Mouse (Mus musculus) CH12F3 (cell line): ENCODE data around the gene Rasgrp2.

Experiments
- in situ Hi-C: fragments of 300-500 bp; cut with MboI; formaldehyde crosslinking; loops from 2 replicates; pipeline ENCODE4 v1.14.3; 2020; ENCODE audit warnings: low sequenced_read_pairs

Gene Rasgrp2

DNA sequence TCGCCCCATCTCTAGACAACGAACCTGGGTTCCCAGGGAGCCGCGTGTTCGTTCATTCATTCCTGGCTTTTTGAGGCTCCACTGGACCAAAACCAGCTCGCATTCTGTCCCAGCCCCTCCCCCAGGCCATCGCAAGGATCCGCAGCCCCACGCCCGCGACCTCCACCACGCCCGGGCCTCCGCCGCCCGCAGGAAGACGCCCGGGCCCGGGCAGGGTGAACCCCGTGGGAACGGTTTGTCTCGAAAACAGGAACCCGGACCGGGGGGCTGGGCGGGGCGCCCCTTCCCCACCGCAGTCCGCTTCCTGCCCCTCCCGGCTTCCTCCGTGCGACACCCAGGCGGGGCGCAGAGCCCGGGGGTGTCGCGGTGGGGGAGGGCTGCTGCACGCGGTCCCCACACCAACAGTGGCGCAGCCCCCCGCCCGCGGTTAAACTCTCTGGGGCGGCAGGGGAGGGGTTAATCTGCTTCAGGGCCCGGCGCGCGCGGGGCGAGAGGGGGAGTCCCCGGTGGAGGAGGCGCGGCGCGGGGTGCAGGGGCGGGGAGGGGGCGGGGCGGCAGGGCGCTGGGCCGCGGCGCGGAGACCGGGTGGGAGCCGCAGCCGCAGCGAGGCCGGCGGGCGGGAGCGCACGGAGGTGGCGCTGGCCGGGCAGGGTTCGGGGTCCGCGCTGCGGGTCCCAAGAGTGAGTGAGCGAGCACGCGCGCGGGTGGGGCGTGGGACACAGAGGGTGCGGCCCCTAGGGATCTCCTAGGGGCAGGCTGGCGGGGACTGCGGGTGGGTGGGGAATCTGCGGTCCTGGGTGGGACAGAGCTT lies at the start of gene Rasgrp2:
Gene Rasgrp2, plus strand, starts transcription at position 56 of the 811 bp plus-strand sequence.
- in situ Hi-C loops = no loop called here

DNA sequence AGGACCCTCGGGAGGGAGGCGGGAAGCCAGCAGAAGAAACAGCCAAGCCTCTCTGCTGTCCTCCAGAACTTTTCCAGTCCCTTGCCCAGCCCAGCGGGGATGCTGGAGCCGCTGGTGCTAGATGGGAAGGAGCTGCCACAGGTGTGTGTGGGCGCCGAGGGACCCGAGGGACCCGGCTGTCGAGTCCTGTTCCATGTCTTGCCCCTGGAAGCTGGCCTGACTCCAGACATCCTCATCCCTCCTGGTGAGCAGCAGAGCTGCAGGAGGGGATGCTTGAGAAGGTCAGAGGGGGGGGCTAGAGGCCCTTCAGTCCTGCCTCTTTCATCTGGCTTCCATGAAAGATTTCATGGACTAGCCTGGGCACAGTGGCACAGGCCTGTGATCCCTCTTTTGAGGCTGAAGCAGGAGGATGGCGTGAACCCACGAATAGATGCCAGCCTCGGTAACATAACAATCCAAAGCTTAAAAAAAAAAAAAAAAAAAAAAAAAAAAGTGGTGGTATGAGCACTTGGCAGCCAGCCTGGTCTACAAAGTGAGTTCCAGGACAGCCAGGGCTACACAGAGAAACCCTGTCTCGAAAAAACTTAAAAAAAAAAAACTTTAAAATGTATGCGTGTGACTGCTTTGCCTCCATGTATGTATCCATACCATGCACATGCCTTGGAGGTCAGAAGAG lies 47.6 kb upstream of the Rasgrp2 start:
- in situ Hi-C loops = no loop called here

DNA sequence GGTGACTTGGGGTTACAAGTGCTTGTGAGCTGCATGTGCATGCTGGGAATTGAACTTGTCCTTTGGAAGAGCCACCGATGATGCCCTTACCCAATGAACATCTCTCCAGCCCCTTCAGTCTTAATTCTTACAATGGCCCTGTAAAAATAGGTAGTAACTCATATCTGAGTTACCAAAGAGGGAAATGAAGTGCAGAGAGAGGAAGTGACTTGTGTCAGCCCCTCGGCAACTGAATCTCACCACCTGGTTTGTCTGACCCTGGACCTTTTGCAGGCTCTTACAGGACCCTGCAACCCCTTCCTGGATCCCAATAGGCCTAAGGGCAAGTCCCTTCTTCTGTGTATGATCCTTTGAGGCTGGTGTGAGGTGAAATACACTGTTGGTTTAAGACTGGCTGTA lies 47.0 kb upstream of the Rasgrp2 start:
- in situ Hi-C loops = no loop called here

DNA sequence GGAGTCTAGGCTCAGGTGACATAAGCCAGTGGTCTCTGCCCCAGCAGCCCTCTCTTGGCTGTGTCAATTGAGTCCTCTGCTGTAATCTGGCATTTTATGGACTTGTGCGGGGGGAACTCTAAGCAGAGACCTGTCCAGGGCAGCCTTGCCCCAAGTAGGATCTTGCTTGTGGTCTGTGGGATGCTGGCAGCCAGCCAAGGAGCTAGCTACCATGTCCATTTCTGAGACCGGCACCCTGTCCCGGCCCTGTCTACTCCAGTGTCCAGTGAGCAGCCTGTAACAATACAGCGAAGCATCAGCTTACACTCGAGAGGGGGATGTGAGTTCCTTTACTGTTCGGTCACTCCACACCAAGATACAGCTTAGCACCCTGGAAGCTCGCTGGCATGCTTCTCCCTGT lies 45.1 kb upstream of the Rasgrp2 start:
- in situ Hi-C loops = no loop called here

DNA sequence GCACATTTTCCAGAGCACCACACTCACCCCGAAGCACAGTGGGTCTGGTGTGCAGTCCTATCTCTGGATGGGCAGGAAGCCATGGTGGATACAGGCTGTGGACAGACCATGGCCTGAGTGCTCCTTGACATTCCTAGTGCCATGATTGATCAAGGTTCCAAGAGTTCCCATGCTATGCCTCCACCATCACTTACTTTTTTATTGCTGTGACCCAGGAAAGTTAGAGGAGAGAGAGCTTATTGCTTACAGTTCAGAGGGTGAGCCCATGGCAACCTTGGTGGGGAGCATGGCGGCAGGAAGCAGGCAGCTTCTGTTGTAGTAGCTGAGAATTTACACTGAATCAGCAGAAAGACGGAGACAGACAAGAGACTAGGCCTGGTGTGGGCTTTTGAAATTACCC lies 37.8 kb upstream of the Rasgrp2 start:
- in situ Hi-C loops = no loop called here

DNA sequence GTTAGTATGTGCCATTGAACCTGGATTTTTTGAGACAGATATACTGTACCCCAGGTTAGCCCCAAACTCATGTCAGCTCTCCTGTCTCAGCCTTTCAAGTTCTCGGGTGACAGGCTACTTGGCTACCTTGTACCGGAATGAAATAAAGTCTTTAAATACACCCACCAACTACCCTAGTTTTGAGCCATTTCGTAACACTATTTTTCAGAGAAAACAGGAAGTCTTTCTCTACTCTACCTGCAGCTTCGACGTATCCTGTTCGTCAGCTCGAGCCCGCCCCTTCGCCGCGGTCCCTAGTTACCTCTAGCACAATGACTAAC lies 36.1 kb upstream of the Rasgrp2 start:
- in situ Hi-C loops = no loop called here

DNA sequence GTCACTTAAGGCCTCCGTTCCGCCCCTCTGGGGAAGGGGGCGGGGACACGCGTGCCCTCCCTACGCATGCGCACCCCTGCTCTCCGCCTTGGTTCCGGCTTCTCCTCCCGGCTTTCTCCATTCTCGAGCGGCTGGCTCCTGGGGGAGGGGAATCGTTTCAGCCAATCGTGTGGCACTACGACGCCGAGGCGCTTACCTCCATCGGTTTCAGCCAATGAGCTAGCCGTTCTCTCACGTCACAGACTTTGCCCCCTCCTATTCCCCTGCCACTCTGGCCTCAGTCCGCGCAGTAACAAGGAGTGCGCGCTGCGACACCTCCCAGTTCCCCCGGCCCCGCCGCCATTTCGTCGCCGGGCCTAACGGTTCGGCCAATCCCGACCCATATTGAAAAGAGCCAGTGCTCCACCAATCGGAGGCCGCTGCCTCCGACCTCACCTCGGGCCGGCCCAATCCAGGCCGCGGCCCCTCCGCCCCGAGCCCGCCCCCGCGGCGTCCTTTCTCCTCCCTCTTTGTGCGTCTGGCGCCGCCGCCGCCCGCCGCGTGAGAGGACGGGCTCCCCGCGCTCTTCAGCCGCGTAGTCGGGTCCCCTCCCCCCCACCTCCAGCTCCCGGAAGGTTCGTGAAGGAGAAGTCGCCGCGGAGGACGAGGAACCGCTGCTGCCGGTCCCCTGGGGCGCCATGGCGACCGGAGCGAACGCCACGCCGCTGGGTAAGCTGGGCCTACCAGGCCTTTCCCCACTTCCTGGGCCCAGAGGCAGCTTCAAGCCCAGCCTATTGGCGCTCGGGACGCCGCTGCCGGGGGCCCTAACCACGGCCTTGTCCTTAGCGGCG lies 35.5 kb upstream of the Rasgrp2 start, which contains the start of gene Sf1:
Gene Sf1, plus strand, starts transcription at position 280 of the 830 bp plus-strand sequence.
- in situ Hi-C loops = no loop called here

DNA sequence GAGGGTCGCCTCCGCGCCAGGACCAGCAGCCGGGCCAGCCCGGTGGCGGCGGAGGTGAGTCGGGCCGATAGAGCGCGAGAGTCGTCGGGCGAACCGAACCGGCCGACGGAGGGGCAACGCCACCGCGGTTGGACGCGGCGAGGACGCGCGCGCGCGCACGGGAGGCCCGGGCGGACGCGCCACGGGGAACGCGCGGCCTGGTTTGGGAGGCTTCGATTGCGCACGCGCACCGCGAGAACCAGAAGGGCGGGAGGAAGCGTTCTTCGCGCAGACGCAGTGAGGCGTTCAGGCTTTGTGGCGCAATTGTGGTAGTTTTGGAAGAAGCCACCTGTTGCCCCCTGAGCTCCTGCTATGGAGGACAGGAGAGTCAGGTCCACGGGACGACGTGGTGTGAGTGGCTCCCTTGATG lies 34.8 kb upstream of the Rasgrp2 start:
- in situ Hi-C loops = no loop called here

DNA sequence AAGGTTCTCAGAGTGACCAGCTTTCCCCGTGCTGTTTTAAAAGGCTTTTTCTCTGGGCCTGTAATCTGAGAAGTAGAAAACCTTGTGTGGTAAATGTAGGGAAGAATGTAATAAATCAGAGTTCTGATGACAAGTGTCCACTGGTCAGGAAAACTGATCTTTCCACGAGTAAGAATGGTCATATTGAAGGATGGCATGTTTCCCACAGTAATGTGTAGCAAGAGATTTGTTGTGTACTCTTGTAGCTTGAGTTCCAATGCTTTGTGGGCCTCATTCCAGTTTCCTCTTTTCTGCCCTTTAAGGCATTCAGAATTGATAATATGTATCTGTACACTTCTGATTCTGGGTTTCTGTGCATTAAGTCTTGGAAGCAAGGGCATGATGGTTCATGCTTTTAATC lies 34.3 kb upstream of the Rasgrp2 start:
- in situ Hi-C loops = no loop called here

DNA sequence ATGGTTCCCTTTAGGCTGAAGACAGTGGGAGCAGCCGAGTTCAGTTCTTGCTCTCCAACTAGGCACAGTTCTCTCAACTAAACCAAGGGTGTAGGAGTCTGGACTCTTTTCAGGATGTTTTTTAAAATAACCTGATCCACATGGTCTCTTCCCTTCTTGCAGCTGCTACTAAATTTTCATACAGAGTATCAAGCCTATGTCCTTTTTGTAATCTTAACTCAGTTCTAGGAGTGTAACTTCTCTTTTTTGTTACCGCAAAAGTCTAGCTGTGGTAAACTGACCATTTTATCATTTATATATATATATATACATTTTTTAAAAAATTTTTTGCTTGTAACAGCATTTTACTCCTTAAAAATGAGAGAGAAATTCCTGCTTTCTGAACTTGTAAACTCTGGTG lies 29.0 kb upstream of the Rasgrp2 start:
- in situ Hi-C loops = no loop called here

DNA sequence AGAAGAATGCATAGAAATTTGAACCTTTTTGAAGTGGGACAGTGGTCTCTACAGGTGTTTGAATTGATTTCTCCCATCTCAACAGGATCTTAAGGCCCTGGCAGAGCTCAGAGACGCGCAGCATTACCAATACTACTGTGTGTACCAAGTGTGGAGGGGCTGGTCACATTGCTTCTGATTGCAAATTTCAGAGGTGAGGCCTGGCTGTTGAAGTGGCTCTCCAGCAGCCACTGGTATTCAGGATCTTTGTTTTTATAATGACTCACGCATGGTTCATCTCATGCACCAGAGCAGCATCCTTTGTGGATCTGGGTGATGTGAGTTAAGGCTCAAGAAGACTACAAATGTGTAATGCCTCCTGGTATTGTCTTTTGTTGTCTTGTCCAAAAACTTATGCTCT lies 26.7 kb upstream of the Rasgrp2 start:
- in situ Hi-C loops = no loop called here

DNA sequence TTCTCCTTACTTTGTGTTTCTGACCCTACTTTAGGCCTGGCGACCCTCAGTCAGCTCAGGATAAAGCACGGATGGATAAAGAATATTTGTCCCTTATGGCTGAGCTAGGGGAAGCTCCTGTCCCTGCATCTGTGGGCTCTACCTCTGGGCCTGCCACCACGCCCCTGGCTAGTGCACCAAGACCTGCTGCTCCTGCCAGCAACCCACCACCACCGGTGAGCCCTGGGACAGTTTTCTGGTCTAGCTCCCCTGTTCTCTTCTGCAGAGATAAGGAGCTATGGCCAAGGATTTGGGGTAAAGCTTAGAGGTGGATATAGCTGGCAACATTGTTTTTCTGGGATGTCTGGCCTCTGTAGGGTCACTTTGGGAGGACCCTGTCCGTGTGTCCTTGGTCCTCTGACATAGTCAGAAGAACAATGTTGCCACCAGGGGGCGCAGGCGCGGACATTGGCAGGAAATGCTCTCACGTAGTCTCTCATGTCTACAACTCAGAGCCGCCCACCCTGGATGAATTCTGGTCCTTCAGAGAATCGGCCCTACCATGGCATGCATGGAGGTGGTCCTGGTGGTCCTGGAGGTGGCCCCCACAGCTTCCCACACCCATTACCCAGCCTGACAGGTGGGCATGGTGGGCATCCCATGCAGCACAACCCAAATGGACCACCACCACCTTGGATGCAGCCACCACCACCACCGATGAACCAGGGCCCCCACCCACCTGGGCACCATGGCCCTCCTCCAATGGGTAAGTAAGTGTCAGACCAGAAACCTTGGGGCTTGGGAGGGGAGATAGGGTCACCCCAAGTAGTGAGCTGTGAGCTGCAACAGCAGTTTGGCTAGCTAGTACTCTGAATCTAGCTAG lies 25.4 kb upstream of the Rasgrp2 start:
- in situ Hi-C loops = no loop called here

DNA sequence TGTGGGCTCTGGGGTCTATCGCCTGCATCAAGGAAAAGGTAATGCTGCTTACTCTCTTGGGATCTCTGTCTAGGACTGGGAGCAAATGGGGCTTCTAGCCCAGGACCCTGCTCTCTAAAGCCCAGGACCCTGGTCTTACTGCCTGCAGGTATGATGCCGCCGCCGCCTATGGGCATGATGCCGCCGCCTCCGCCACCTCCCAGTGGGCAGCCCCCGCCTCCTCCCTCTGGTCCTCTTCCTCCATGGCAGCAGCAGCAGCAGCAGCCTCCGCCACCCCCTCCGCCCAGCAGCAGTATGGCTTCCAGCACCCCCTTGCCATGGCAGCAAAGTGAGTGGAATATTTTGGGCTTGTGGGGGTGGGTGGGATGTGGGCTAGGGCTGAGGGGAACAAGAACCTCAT lies 24.6 kb upstream of the Rasgrp2 start:
- in situ Hi-C loops = no loop called here

DNA sequence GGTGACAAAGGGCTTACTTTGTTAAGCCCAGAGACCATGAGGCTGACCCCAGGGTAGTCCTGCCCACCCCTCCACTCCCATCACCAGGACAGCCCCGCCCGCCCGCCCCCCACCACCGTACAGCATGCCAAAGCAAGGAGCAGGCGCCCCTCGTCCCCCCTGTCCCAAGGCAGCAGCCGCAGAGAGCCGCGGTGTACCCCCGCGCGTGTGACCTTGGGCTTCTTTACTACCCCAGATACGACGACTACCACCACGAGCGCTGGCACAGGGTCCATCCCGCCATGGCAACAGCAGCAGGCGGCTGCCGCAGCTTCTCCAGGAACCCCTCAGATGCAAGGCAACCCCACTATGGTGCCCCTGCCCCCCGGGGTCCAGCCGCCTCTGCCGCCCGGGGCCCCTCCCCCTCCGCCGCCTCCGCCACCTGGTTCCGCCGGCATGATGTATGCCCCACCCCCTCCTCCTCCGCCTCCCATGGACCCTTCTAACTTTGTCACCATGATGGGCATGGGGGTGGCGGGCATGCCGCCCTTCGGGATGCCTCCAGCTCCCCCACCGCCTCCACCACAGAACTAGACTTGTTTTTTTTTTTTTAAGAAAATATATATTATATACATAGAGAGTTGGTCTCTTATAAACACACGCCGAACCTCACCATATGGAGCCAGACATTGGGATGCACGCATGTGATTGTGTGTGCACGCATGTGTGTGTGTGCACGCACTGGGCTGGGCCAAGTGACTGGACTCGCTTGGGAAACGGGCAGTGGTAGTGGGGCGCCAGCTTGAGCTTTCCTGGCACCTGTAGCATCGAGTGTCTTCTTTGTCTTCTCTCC lies 23.5 kb upstream of the Rasgrp2 start:
- in situ Hi-C loops = no loop called here

DNA sequence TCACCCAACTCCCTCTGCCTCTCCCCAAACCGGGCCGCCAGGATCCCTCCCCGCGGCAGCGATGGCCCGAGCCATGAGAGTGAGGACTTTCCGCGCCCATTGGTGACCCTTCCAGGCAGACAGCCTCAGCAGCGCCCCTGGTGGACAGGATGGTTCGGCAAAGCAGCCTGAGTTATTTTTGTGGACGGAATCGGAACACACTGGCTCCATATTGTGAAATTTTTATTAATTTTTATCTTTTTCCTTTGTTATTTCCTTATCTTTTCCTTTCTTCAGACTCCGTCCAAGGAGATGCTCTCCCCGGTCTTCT lies 22.9 kb upstream of the Rasgrp2 start:
- in situ Hi-C loops = no loop called here

DNA sequence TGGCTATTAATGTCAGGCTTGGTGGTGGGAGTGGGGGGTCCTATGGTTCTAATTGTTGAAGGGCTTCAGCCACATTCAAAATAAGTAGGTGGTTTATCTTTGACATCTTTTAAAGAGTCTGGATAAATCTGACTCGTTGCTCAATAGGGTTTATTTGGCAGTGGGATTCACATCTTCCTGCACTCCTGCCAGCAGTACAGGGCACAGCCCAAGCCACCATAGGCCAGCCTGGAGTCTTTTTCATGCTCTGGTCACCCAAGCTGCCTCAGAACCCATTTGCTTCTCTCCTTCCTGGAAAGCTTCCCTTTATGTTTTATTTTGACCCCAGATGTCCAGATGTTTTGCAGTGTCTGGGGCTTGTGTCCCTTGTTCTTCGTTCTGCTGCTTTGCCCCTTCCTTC lies 22.5 kb upstream of the Rasgrp2 start:
- in situ Hi-C loops = no loop called here

DNA sequence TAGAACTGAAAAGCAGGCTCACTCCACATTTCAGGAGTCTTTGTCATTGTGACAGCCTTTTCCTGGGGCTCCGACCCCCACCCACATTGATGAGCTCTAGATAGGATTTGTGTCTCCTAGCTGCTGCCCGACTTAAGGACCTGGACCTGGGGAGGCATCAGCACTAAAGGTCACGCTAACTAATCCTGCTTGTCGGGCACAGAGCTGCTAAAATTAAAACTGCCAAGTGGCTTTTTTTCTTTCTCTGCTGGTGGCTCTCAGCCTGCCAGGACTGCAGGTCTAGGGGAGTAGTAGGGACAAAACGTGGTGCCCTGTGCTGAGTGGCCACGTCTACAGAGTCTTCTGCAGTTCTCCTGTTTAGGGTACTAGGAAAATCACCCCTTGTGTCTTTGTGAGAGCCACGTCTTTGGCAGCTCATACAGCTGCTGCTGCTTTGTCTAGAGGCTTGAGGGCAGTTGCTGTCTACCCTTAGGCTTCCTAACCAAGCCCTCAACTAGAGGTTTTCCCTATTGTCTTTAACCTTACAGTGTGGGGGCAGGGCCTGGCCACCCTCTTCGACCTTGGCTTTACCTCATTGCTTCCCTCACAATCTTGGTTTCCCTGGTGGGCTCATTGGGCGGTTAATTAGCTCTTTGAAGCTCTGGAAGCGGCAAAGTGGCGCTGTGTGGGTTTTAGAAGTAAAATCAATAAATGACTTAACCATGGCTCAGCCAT lies 21.7 kb upstream of the Rasgrp2 start:
- in situ Hi-C loops = no loop called here

DNA sequence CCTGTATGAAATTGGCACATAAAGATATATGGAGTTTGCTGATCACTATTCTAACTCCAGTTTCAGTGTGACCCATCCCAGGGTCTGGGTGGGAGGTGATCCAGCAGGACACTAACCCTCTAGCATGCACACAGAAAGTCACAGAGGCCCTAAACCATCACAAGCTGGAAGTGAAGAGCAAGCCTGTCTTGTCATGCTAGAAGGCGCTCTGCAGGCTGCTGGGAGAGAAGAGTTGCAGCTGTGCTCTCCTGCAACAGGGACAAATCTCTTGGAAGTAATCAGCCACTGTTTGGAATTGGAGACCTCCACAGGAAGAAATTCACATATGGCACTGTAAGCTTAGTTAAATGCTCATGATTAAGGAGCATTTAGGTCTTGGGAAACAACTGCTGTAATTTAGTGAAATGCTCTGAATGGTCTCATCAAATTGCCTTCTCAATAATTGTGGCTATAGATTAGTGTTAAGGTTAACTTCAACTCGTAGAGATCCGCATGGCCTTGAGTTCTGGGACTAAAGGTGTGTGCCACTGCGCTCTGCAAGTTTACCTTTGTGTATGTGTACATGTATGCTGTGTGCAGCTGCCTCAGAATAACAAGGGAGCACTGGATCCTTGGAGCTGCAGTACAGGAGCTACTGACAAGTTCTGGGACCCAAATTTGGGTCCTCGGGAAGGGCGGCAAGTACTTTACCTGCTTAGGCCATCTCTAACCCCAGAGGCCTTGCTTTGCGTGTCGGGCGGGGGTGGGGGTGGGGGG lies 18.6 kb upstream of the Rasgrp2 start:
- in situ Hi-C loops = no loop called here

DNA sequence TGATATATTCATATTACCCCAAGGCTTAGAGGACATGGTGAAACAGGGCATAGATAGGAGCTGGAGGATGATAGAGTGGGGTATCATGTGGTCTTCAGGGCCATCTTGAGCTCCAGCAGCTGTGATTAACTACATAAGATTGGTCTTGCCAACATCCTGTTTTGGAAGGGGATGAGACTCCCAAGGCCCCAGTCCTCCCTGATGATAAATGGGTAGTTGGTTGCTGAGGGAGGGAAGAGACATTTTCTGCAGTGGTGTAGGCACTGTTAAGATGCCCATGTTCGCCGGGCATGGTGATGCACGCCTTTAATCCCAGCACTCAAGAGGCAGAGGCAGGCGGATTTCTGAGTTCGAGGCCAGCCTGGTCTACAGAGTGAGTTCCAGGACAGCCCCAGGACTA lies 17.9 kb upstream of the Rasgrp2 start:
- in situ Hi-C loops = no loop called here
